Mouse (Mus musculus) brain, embryonic 14.5 days (tissue): ENCODE data around the gene Ctrc.

ENCODE experiments used
- CTCF ChIP-seq: fragments of 200-500 bp; IDR thresholded peaks from 2 replicates; pipeline ENCODE4 v1.5.1; 2012; ENCODE audit warnings: inconsistent platforms, mild to moderate bottlenecking, moderate library complexity, borderline replicate concordance; ENCODE audit not compliant: insufficient read depth, insufficient read length; ENCODE audit errors: extremely low read depth
- POLR2A ChIP-seq: fragments of 200-500 bp; IDR thresholded peaks from 2 replicates; pipeline ENCODE4 v1.6.1; 2012; ENCODE audit warnings: mild to moderate bottlenecking, inconsistent platforms, borderline replicate concordance; ENCODE audit not compliant: poor library complexity, insufficient read depth, insufficient read length, severe bottlenecking; ENCODE audit errors: extremely low read depth

DNA sequence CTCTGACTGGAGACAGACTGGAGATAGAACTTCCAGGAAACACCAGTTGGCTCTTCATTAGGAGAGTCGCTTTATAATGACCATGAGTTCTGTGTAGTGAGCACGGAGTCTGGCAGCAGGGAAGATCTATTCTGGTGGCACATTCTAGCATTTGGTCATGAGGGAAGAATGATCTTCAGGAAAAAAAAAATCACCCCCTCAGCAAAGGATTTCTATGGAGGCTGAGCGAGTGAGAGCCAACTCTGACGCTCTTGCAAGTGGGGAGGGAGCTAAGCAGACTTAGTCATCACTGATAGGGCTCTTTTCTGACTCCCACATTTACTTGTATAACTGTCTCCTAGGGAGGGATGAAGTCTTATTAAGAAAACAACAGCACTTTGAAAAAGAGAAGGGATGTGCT is 32.9 kb upstream of the Ctrc start:
- TF ChIP-seq CTCF (no peak), POLR2A (no peak)
